Mouse (Mus musculus) C2C12 (cell line): Measurements from ENCODE around the gene Meis1.

Source experiments
- CEBPB ChIP-seq: IDR thresholded peaks from one replicate; pipeline ENCODE4 v1.6.1; 2011; ENCODE audit warnings: low read depth, mild to moderate bottlenecking, control low read depth, moderate library complexity
- CTCF ChIP-seq: IDR thresholded peaks from one replicate; pipeline ENCODE4 v1.5.1; 2011; ENCODE audit not compliant: control insufficient read depth, insufficient read depth, insufficient read length
- MAX ChIP-seq: IDR thresholded peaks from one replicate; pipeline ENCODE4 v1.6.1; 2011; ENCODE audit warnings: mild to moderate bottlenecking, control low read depth
- USF1 ChIP-seq: IDR thresholded peaks from one replicate; pipeline ENCODE4 v1.6.1; 2011; ENCODE audit warnings: low read depth, mild to moderate bottlenecking, control low read depth, moderate library complexity

DNA sequence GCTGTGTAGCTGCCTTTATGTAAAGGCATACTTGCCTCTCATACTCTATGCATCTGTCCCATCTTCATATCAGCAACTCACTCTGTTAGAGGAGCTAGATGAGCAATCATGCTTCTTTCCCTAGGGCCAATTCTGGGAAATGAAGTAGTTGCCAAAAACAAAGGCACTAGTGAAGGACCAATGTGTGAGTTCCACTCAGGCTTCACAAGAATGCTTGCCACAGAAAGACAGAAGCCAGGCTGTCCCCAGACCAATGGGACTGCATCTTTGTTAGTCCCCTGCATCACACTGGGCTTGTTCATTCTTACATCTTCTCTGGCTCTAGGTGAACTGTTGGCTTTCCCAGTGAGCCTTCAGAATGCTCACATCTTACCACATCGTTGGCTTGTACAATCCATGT is 43.7 kb downstream of the Meis1 start:
- no peak for TF ChIP-seq USF1
- no peak for TF ChIP-seq CTCF
- no peak for TF ChIP-seq MAX
- no peak for TF ChIP-seq CEBPB
